Mouse (Mus musculus) forebrain, embryonic 11.5 days (tissue): ENCODE measurements at regions not wholly inside any gene's neighbourhood (a gene's known extent, or its start where the extent isn't known, plus 50 kb on each side); places are given as distances from the start of the nearest gene placed in this dataset.
"Not testable (repeated sequence)": the region's sequence is repeated elsewhere in the genome, so short reads cannot be mapped to it uniquely, and the experiment has no call there.

Experiments
- ATAC-seq: fragments of 200-750 bp; cut with Nextera tagmentation; replicated peaks from 2 replicates; pipeline ENCODE4 v1.8.0; 2017; ENCODE audit warnings: moderate TSS enrichment; ENCODE audit not compliant: low FRiP score
- DNase-seq: peaks from one replicate; pipeline ENCODE4 v3.0.0-alpha.2; 2017; ENCODE audit warnings: low spot score
- H3K27ac ChIP-seq: fragments of 300-500 bp; sonication (generic); 2 replicates; pipeline ENCODE4 v1.5.1; 2014; ENCODE audit warnings: low read depth, low read length
- H3K27me3 ChIP-seq: fragments of 300-500 bp; sonication (generic); 2 replicates; pipeline ENCODE4 v1.6.1; 2014; ENCODE audit warnings: mild to moderate bottlenecking, low read length, mixed read lengths; ENCODE audit not compliant: control insufficient read depth, insufficient read depth
- H3K36me3 ChIP-seq: fragments of 300-500 bp; sonication (generic); 2 replicates; pipeline ENCODE4 v1.6.1; 2014; ENCODE audit warnings: mild to moderate bottlenecking, low read length, moderate library complexity, mixed read lengths; ENCODE audit not compliant: control insufficient read depth, insufficient read depth
- H3K4me1 ChIP-seq: fragments of 300-500 bp; sonication (generic); replicated peaks from 2 replicates; pipeline ENCODE4 v1.6.1; 2014; ENCODE audit warnings: low read length, mixed read lengths; ENCODE audit not compliant: control insufficient read depth, insufficient read depth
- H3K4me2 ChIP-seq: fragments of 300-500 bp; sonication (generic); 2 replicates; pipeline ENCODE4 v1.6.1; 2014; ENCODE audit warnings: low read depth, mild to moderate bottlenecking, low read length, moderate library complexity, mixed read lengths; ENCODE audit not compliant: severe bottlenecking
- H3K4me3 ChIP-seq: fragments of 300-500 bp; sonication (generic); 2 replicates; pipeline ENCODE4 v1.5.1; 2014; ENCODE audit warnings: low read depth, low read length
- H3K9ac ChIP-seq: fragments of 300-500 bp; sonication (generic); 2 replicates; pipeline ENCODE4 v1.6.1; 2014; ENCODE audit warnings: low read length
- H3K9me3 ChIP-seq: fragments of 300-500 bp; sonication (generic); 2 replicates; pipeline ENCODE4 v1.6.1; 2016; ENCODE audit warnings: low read length, mixed read lengths; ENCODE audit not compliant: control insufficient read depth
- WGBS: fragments of 180-500 bp; shearing (Covaris S2); extraction: QIAGEN DNeasy Blood & Tissue Kit; methylation state at CpG from one replicate; pipeline ENCODE4 v1.1.7; 2014; 5-methylcytosine and 5-hydroxymethylcytosine counted together

DNA sequence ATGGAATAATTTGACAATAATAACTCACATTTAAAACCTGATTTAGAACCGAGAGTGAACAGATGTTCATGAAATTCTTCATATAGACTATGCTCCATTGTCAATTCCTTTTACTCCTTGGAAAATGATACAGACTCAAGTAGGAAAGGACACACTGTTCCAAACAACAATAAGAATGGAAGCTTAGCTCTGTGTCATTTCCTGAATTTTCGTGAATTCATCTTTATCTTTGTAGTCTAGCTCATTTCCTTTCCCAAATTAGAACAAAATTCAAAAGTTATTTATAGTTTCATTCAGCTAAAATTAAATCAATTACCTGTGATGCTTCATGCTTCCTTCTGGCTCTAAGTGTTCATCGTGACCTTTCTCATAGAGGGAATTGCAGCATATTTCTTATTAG lies 553.2 kb upstream of the Adamts5 start:
- Histone ChIP-seq H3K9me3 (no peaks in the 10 kb centered on the region), H3K4me2 (no peak overlapping the region), H3K9ac (no peak overlapping the region), H3K4me3 (no peak overlapping the region), H3K36me3 (no peaks in the 10 kb centered on the region), H3K4me1 (0 out of 2 replicates have a peak, but pooled peaks cover 2% of the 10 kb centered on the region), H3K27ac (no peak overlapping the region), H3K27me3 (no peaks in the 10 kb centered on the region)
- no peak for ATAC-seq
- DNase-seq, result no peak
- 81% methylated on average over 3 of the region's 3 CpGs for whole genome bisulfite sequencing

DNA sequence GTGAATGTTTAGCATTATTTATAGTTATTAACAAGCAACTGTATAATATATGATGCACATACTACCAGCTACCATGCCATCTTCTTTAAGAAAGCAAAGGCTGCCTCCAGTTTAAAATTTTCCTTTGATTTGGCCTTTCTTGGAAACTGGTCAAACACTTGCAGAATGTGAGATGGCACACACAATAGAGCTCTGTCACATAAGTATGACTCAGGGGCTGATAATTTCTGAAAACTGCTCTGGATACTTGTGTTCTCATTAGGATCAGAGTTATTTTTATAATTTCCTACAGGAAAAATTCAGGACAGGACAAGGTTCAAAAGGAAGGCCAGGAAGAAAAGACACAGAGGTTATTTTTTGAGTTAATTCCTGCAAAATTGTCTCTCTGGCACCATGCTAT lies 552.4 kb upstream of the Adamts5 start:
- 0 out of 2 replicates have a peak, but pooled peaks cover 2% of the 10 kb centered on the region for H3K4me1 ChIP-seq
- no peak overlapping the region for H3K27ac ChIP-seq
- H3K36me3 ChIP-seq, result no peaks in the 10 kb centered on the region
- no peaks in the 10 kb centered on the region for H3K27me3 ChIP-seq
- DNase-seq (no peak), ATAC-seq (no peak)
- no peak overlapping the region for H3K4me3 ChIP-seq
- H3K9me3 ChIP-seq, result no peaks in the 10 kb centered on the region
- H3K9ac ChIP-seq, result no peak overlapping the region
- H3K4me2 ChIP-seq, result no peak overlapping the region

DNA sequence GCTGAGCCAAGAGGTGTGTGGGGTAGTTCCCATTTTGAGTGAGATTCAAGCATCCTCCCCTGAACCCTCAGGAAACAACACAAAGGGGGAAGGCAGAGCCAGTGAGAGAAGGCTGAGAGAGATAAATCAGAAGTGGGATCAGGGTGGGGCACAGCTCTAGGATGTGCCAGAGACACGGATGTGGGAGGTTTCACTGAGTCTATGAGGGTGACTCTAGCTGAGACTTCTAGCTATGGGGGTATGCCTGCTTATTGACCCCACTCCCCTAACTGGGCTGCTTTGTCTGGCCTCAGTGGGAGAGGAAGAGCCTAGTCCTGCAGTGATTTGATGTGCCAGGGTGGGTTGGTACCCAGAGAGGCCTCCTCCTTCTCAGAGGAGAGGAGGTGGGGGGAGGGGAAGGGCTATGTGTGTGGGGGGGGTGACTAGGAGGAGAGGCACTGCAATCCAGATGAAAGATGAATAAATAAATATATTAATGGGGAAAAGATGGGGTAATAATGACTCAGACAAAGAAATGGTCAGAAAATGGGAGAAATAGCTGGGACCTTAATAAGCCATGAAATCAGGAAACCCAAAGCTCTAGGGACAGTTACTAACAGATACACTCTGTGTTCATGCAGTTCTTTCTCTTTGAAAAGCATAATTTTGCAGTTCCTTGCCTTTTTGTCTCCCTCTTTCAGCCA lies 547.0 kb upstream of the Adamts5 start:
- Histone ChIP-seq H3K9ac (no peak overlapping the region), H3K27ac (no peak overlapping the region), H3K4me2 (no peak overlapping the region), H3K36me3 (no peaks in the 10 kb centered on the region), H3K4me1 (no peaks in the 10 kb centered on the region), H3K9me3 (no peaks in the 10 kb centered on the region), H3K27me3 (no peaks in the 10 kb centered on the region), H3K4me3 (no peak overlapping the region)
- ATAC-seq (no peak), DNase-seq (no peak)
- 44% methylated on average over 1 of the region's 1 CpGs for WGBS

DNA sequence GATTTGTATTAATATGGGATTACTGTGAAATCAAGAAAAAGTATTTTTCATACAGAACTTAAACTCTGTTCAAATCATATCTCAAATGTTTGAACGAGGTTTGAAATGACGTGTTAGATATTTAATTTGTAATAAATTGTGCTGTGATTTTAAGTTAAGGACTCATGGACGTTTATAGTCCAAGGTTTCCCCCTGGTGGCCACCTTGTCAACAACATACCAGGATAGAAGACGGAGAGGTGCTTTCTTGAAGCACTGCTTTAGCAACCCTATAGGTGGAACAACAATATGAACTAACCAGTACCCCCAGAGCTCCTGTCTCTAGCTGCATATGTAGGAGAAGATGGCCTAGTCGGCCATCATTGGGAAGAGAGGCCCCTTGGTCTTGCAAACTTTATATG lies 517.8 kb upstream of the Adamts5 start:
- H3K27me3 ChIP-seq, H3K4me1 ChIP-seq, H3K4me3 ChIP-seq, H3K27ac ChIP-seq, H3K9ac ChIP-seq, H3K4me2 ChIP-seq, H3K9me3 ChIP-seq, H3K36me3 ChIP-seq: not testable (repeated sequence)
- ATAC-seq, result peak; percentile 83
- DNase-seq, result peak; percentile 78
- WGBS, result 16% methylated on average over 5 of the region's 5 CpGs

DNA sequence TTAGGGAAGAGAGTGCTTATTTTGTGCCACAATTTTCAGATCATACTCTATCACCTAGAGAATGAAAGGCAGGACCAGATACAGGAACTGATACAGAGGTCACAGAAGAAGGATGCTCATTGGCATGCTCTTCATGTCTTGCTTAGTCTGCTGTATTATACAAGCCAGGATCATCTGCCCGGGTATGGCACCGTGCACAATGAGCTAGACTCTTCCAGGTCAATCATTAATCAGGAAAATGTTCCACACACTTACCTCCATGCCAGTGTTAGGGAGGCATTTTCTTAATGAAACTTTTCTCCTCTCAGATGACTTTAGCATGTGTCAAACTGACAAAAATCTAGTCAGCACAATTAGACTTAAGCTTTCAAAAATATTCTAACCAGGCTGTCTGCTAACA lies 502.7 kb upstream of the Adamts5 start:
- no peaks in the 10 kb centered on the region for H3K9me3 ChIP-seq
- ATAC-seq, result no peak
- H3K4me1 ChIP-seq, result no peaks in the 10 kb centered on the region
- no peak overlapping the region for H3K4me3 ChIP-seq
- whole genome bisulfite sequencing, result 93% methylated on average over 2 of the region's 2 CpGs
- no peaks in the 10 kb centered on the region for H3K36me3 ChIP-seq
- no peaks in the 10 kb centered on the region for H3K27me3 ChIP-seq
- no peak overlapping the region for H3K9ac ChIP-seq
- no peak overlapping the region for H3K27ac ChIP-seq
- H3K4me2 ChIP-seq, result no peak overlapping the region
- DNase-seq, result no peak

DNA sequence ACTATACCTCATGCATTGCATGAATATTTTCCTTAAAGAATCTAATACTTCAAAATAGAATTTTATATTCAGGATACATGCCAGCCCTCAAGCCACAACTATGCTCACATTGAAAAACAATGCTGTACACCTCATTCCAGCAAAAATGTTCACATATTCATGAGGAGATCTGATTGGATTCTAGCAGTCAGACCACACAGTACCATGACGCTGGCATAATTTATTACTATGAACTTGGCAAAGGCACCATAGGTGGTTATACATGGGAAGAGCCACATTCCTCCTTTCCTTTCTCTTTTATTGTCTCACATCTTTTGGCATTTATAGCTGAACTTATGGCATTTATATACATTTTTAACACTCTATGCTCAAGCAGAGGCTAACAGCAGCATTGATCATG lies 499.8 kb upstream of the Adamts5 start:
- H3K4me1 ChIP-seq, result no peaks in the 10 kb centered on the region

DNA sequence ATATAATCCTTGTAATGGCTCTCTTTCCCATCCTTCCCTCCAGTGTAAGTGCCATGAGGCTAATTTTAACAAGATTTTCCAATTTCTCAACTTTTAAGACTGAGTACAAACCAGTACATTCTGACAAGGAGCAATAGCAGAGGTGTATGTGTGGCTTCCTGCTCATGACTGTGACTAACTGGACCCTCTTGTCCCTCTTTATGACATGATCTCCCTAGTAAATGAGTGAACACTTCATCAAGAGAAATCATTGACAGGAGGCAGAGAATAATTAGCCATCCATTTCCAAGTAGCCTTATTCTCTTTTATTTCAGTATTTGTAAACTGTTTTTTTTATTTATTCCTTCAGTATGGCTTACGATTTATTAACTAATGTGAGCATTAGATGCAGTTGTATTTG lies 497.7 kb upstream of the Adamts5 start:
- Histone ChIP-seq H3K9ac (no peak overlapping the region), H3K4me2 (no peak overlapping the region), H3K36me3 (no peaks in the 10 kb centered on the region), H3K27me3 (no peaks in the 10 kb centered on the region), H3K9me3 (no peaks in the 10 kb centered on the region), H3K4me3 (no peak overlapping the region), H3K4me1 (no peaks in the 10 kb centered on the region), H3K27ac (no peak overlapping the region)
- 93% methylated on average over 1 of the region's 1 CpGs for WGBS
- DNase-seq, result no peak
- no peak for ATAC-seq

More for the DNA sequence above, 499.8 kb upstream of the Adamts5 start:
- ATAC-seq, result no peak
- no peak overlapping the region for H3K4me2 ChIP-seq
- H3K27ac ChIP-seq, result no peak overlapping the region
- no peak overlapping the region for H3K4me3 ChIP-seq
- no peak for DNase-seq
- WGBS, result 91% methylated on average over 1 of the region's 1 CpGs
- H3K9me3 ChIP-seq, result no peaks in the 10 kb centered on the region
- H3K9ac ChIP-seq, result no peak overlapping the region
- H3K27me3 ChIP-seq, result no peaks in the 10 kb centered on the region
- H3K36me3 ChIP-seq, result no peaks in the 10 kb centered on the region

DNA sequence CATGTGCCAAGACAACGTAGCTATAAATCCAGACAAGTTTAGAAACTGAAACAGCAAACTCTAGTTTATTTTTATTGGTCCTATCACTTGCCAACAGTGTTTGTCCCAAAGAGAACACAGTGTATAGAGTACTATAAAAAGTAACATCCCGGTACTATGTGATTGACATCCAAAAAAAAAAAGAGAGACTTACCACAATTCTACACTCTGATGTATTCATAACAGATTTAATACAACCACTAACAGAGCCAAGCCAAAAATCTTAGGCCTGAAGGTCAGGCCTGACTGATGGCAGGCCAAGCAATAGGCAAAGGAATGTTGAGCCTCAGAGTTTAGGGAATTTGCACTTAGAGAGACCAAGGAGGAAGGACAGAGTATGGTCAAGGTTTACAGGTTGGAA lies 495.9 kb upstream of the Adamts5 start:
- no peaks in the 10 kb centered on the region for H3K36me3 ChIP-seq
- no peaks in the 10 kb centered on the region for H3K27me3 ChIP-seq
- H3K27ac ChIP-seq, result no peak overlapping the region
- H3K4me3 ChIP-seq, result no peak overlapping the region
- no peak overlapping the region for H3K4me2 ChIP-seq
- no peaks in the 10 kb centered on the region for H3K9me3 ChIP-seq
- WGBS, result 89% methylated on average over 2 of the region's 2 CpGs
- no peaks in the 10 kb centered on the region for H3K4me1 ChIP-seq
- DNase-seq (no peak), ATAC-seq (no peak)
- no peak overlapping the region for H3K9ac ChIP-seq

DNA sequence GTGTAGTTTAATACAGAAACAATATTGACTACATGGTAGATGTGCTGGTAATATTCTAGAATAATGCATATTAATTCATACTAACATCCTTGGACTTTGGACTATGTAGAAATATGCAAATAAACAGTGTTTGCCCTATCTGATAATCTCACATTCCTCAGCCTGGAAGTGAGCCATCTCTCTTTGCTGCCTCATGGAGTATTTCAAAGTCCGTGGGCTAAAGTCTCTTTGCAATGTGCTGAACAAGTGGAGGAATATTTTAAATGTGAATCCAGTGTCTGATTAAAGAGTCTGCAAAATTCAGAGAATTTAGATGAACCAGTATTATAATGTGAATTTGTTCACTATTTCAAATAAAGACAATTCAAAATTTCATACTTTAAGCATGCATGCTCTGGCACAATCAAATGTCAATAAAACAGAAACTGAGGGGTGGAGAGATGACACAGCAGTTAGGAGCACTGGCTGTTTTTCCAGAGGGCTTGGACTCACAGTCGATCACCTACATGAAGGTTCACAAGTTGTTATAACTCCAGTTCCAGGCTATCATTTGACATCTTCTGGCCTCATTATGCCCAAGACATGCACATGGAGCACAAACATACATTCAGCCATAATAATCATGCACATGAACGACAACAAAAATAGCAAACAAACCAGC lies 487.6 kb upstream of the Adamts5 start:
- Histone ChIP-seq H3K9me3 (no peaks in the 10 kb centered on the region), H3K36me3 (no peaks in the 10 kb centered on the region), H3K4me1 (no peaks in the 10 kb centered on the region), H3K27me3 (no peaks in the 10 kb centered on the region), H3K9ac (no peak overlapping the region), H3K4me3 (no peak overlapping the region), H3K4me2 (no peak overlapping the region), H3K27ac (no peak overlapping the region)
- no peak for DNase-seq
- ATAC-seq, result no peak
- WGBS, result 88% methylated on average over 3 of the region's 3 CpGs
